Mouse (Mus musculus) neural tube, embryonic 12.5 days (tissue): ENCODE measurements around the gene Isy1. TPM values are rescaled to one million over a fixed set of nuclear protein-coding genes. Genes with fewer than 3 reads are reported as not detected.
A peak's percentile ranks its signal among the peaks of the same experiment; 100 is the strongest.

Experiments used
- ATAC-seq: fragments of 200-750 bp; cut with Nextera tagmentation; 2 replicates; pipeline ENCODE4 v1.8.0; 2017; ENCODE audit warnings: low read depth, mild to moderate bottlenecking, moderate TSS enrichment, moderate library complexity; ENCODE audit not compliant: low FRiP score
- H3K27ac ChIP-seq: fragments of 300-500 bp; sonication (generic); 2 replicates; pipeline ENCODE4 v1.5.1; 2016
- H3K27me3 ChIP-seq: fragments of 300-500 bp; sonication (generic); replicated peaks from 2 replicates; pipeline ENCODE4 v1.6.1; 2016; ENCODE audit warnings: mild to moderate bottlenecking
- H3K36me3 ChIP-seq: fragments of 300-500 bp; sonication (generic); 2 replicates; pipeline ENCODE4 v1.6.1; 2016; ENCODE audit warnings: mild to moderate bottlenecking
- H3K4me1 ChIP-seq: fragments of 300-500 bp; sonication (generic); 2 replicates; pipeline ENCODE4 v1.6.1; 2016
- H3K4me2 ChIP-seq: fragments of 300-500 bp; sonication (generic); replicated peaks from 2 replicates; pipeline ENCODE4 v1.6.1; 2016; ENCODE audit warnings: mild to moderate bottlenecking
- H3K4me3 ChIP-seq: fragments of 300-500 bp; sonication (generic); 2 replicates; pipeline ENCODE4 v1.5.1; 2016
- H3K9ac ChIP-seq: fragments of 300-500 bp; sonication (generic); 2 replicates; pipeline ENCODE4 v1.6.1; 2016; ENCODE audit warnings: mild to moderate bottlenecking
- H3K9me3 ChIP-seq: fragments of 300-500 bp; sonication (generic); 2 replicates; pipeline ENCODE4 v1.6.1; 2016; ENCODE audit warnings: mild to moderate bottlenecking
- WGBS: fragments of 180-500 bp; shearing (Covaris S2); methylation state at CpG from one replicate; pipeline ENCODE4 v1.1.7; 2016; 5-methylcytosine and 5-hydroxymethylcytosine counted together
- polyA plus RNA-seq: library from polyadenylated mRNA; unstranded; fragments of >200 nt; fragmentation: Nextera tagmentation; extraction: Ambion mirVana; gene quantifications from 2 replicates; pipeline ENCODE4 v1.2.1, GENCODE M21; 2016

Isy1 gene
- polyA plus RNA-seq, 1 experiment from 2014 or later = 43.9 TPM

GRCm38 (mm10) chr6:87871240-87871639, 32.6 kb upstream of the Isy1 start:
- no peak for ATAC-seq
- no peak overlapping the region for H3K9ac ChIP-seq
- 89% methylated on average over 7 of the region's 7 CpGs for WGBS
- no peak overlapping the region for H3K4me2 ChIP-seq
- no peaks in the 10 kb centered on the region for H3K4me1 ChIP-seq
- no peak overlapping the region for H3K27ac ChIP-seq
- H3K27me3 ChIP-seq = no peaks in the 10 kb centered on the region
- no peak overlapping the region for H3K4me3 ChIP-seq
- no peaks in the 10 kb centered on the region for H3K9me3 ChIP-seq
- H3K36me3 ChIP-seq = no peaks in the 10 kb centered on the region

- no peaks in the 10 kb centered on the region for H3K4me1 ChIP-seq
- H3K27me3 ChIP-seq = no peaks in the 10 kb centered on the region
- no peak for ATAC-seq
- no peaks in the 10 kb centered on the region for H3K9me3 ChIP-seq
- no peak overlapping the region for H3K9ac ChIP-seq
- WGBS = 79% methylated on average over 1 of the region's 1 CpGs
- no peak overlapping the region for H3K4me3 ChIP-seq
- no peaks in the 10 kb centered on the region for H3K36me3 ChIP-seq
- H3K27ac ChIP-seq = no peak overlapping the region
- H3K4me2 ChIP-seq = no peak overlapping the region
These were observed 31.8 kb upstream of the Isy1 start for GRCm38 (mm10) chr6:87870440-87870839.

- ATAC-seq = no peak
- Histone ChIP-seq H3K27me3 (no peaks in the 10 kb centered on the region), H3K36me3 (no peaks in the 10 kb centered on the region), H3K4me2 (no peak overlapping the region), H3K9me3 (no peaks in the 10 kb centered on the region), H3K27ac (no peak overlapping the region), H3K4me1 (no peaks in the 10 kb centered on the region), H3K9ac (no peak overlapping the region), H3K4me3 (no peak overlapping the region)
- WGBS = 79% methylated on average over 9 of the region's 9 CpGs
These were observed 30.4 kb upstream of the Isy1 start for GRCm38 (mm10) chr6:87868871-87869506.

GRCm38 (mm10) chr6:87867256-87867655, 28.7 kb upstream of the Isy1 start:
- Histone ChIP-seq H3K27ac (no peak overlapping the region), H3K27me3 (no peaks in the 10 kb centered on the region), H3K9me3 (no peaks in the 10 kb centered on the region), H3K36me3 (no peaks in the 10 kb centered on the region), H3K4me1 (no peaks in the 10 kb centered on the region), H3K4me3 (no peak overlapping the region), H3K9ac (no peak overlapping the region), H3K4me2 (no peak overlapping the region)
- ATAC-seq = no peak
- WGBS = 79% methylated on average over 2 of the region's 2 CpGs

GRCm38 (mm10) chr6:87866211-87866610, 27.6 kb upstream of the Isy1 start:
- Histone ChIP-seq H3K4me1 (no peaks in the 10 kb centered on the region), H3K27ac (no peak overlapping the region), H3K27me3 (no peaks in the 10 kb centered on the region), H3K9me3 (no peaks in the 10 kb centered on the region), H3K9ac (no peak overlapping the region), H3K36me3 (no peaks in the 10 kb centered on the region), H3K4me2 (no peak overlapping the region), H3K4me3 (no peak overlapping the region)
- 89% methylated on average over 6 of the region's 6 CpGs for WGBS
- no peak for ATAC-seq

- WGBS = 68% methylated on average over 1 of the region's 1 CpGs
- Histone ChIP-seq H3K27ac (no peak overlapping the region), H3K9ac (no peak overlapping the region), H3K4me3 (no peak overlapping the region), H3K4me1 (no peaks in the 10 kb centered on the region), H3K9me3 (no peaks in the 10 kb centered on the region), H3K36me3 (no peaks in the 10 kb centered on the region), H3K27me3 (no peaks in the 10 kb centered on the region), H3K4me2 (no peak overlapping the region)
- no peak for ATAC-seq
These were observed 18.5 kb upstream of the Isy1 start for GRCm38 (mm10) chr6:87857071-87857470.

- Histone ChIP-seq H3K27me3 (no peaks in the 10 kb centered on the region), H3K9ac (no peak overlapping the region), H3K36me3 (no peaks in the 10 kb centered on the region), H3K27ac (no peak overlapping the region), H3K4me2 (no peak overlapping the region), H3K4me3 (no peak overlapping the region), H3K4me1 (peaks cover 9% of the 10 kb centered on the region; the same call in 1 of the 2 replicates), H3K9me3 (no peaks in the 10 kb centered on the region)
- WGBS = 87% methylated on average over 4 of the region's 4 CpGs
- no peak for ATAC-seq
These were observed 14.8 kb upstream of the Isy1 start for GRCm38 (mm10) chr6:87853446-87853845.

- H3K9me3 ChIP-seq = no peaks in the 10 kb centered on the region
- ATAC-seq = no peak
- no peak overlapping the region for H3K4me3 ChIP-seq
- H3K4me2 ChIP-seq = no peak overlapping the region
- peaks cover 20% of the 10 kb centered on the region; the same call in 1 of the 2 replicates for H3K4me1 ChIP-seq
- H3K27me3 ChIP-seq = no peaks in the 10 kb centered on the region
- no peaks in the 10 kb centered on the region; the same call in 1 of the 2 replicates for H3K36me3 ChIP-seq
- no peak overlapping the region for H3K9ac ChIP-seq
- 81% methylated on average over 6 of the region's 6 CpGs for WGBS
- H3K27ac ChIP-seq = no peak overlapping the region
These were observed 13.3 kb upstream of the Isy1 start for GRCm38 (mm10) chr6:87851871-87852270.

- peak within 1 kb of the TSS; percentile 84 for H3K4me2 ChIP-seq
- peak within 1 kb of the TSS; percentile 100 for H3K4me3 ChIP-seq
- peak; percentile 97 for ATAC-seq
- H3K27me3 ChIP-seq = no peaks in the 10 kb centered on the region
- H3K9ac ChIP-seq = peak within 1 kb of the TSS; percentile 99
- peaks cover 22% of the 10 kb centered on the region; the same call in 1 of the 2 replicates for H3K4me1 ChIP-seq
- H3K9me3 ChIP-seq = no peaks in the 10 kb centered on the region
- no peaks in the 10 kb centered on the region; the same call in 1 of the 2 replicates for H3K36me3 ChIP-seq
- WGBS = under 1% methylated on average over 55 of the region's 55 CpGs
- H3K27ac ChIP-seq = peak within 1 kb of the TSS; percentile 83
These were observed 12.5 kb upstream of the Isy1 start, which contains the start of gene Cnbp for GRCm38 (mm10) chr6:87850900-87851614. Gene Cnbp (minus strand): TSS chr6:87851106.

GRCm38 (mm10) chr6:87850155-87850899, 11.7 kb upstream of the Isy1 start:
- Histone ChIP-seq H3K9ac (peak overlapping the region; percentile 99), H3K4me1 (peaks cover 22% of the 10 kb centered on the region; the same call in 1 of the 2 replicates), H3K4me3 (peak overlapping the region; percentile 100), H3K9me3 (no peaks in the 10 kb centered on the region), H3K27ac (peak overlapping the region; percentile 83), H3K36me3 (peaks cover 3% of the 10 kb centered on the region), H3K4me2 (peak overlapping the region; percentile 84), H3K27me3 (no peaks in the 10 kb centered on the region)
- under 1% methylated on average over 73 of the region's 73 CpGs for WGBS
- peak; percentile 79 for ATAC-seq

- ATAC-seq = no peak
- peaks cover 22% of the 10 kb centered on the region; the same call in 1 of the 2 replicates for H3K4me1 ChIP-seq
- no peaks in the 10 kb centered on the region for H3K27me3 ChIP-seq
- peak overlapping the region; percentile 84 for H3K4me2 ChIP-seq
- peaks cover 8% of the 10 kb centered on the region for H3K36me3 ChIP-seq
- no peaks in the 10 kb centered on the region for H3K9me3 ChIP-seq
- under 1% methylated on average over 8 of the region's 8 CpGs for WGBS
- H3K4me3 ChIP-seq = peak overlapping the region; percentile 100
- peak overlapping the region; percentile 99 for H3K9ac ChIP-seq
- no peak overlapping the region for H3K27ac ChIP-seq
These were observed 11.2 kb upstream of the Isy1 start for GRCm38 (mm10) chr6:87849780-87850154.

- no peaks in the 10 kb centered on the region for H3K27me3 ChIP-seq
- H3K9me3 ChIP-seq = no peaks in the 10 kb centered on the region
- H3K4me2 ChIP-seq = no peak overlapping the region
- 84% methylated on average over 1 of the region's 1 CpGs for WGBS
- no peak overlapping the region for H3K9ac ChIP-seq
- peaks cover 22% of the 10 kb centered on the region; the same call in 1 of the 2 replicates for H3K4me1 ChIP-seq
- no peak for ATAC-seq
- no peak overlapping the region for H3K4me3 ChIP-seq
- no peak overlapping the region for H3K27ac ChIP-seq
- H3K36me3 ChIP-seq = peaks cover 33% of the 10 kb centered on the region
These were observed 8.2 kb upstream of the Isy1 start for GRCm38 (mm10) chr6:87846813-87847212.
